ENCODE assay signal across 9 mouse cellular contexts in genomic region chr12:86158689-86159483, GRCm38 (mm10).
DNase-seq lines count a peak whose midpoint lies in the region; ATAC-seq and TF ChIP-seq lines count a peak whose summit lies in the region.
"Had no signal": no experiment of that assay in that cellular context is flagged by ENCODE, and none has a peak within 500 bp of the region (broad histone marks: within the 10 kb centered on the region; RNA-seq: fewer than 3 reads in every experiment).

No protein-coding gene starts in this region.

- no peak for DNase-seq in stomach, postnatal 0 days (ENCODE audit: low spot score)
- DNase-seq in frontal cortex, postnatal 36 days (ENCODE audit: low spot score in 2 of 2) = peak; percentile 46 to 65
- no peak for DNase-seq in hindbrain, embryonic 14.5 days (ENCODE audit: low spot score)
- no peak for DNase-seq in liver, postnatal 0 days
- no peak for DNase-seq in liver, embryonic 11.5 days (ENCODE audit: low spot score)

- H3K9ac ChIP-seq in stomach, embryonic 16.5 days (ENCODE audit: low read length) = no peak overlapping the region; the same call in 1 of the 2 replicates
- H3K9ac ChIP-seq in stomach, postnatal 0 days (ENCODE audit: low read length) = no peak overlapping the region
- no peak overlapping the region for H3K9ac ChIP-seq in hindbrain, embryonic 14.5 days
- H3K9ac ChIP-seq in limb, embryonic 13.5 days = no peak overlapping the region
- no peak overlapping the region for H3K9ac ChIP-seq in liver, postnatal 0 days (replicated peaks)
- H3K9ac ChIP-seq in liver, embryonic 11.5 days (ENCODE audit: low read depth, low read length) = no peak overlapping the region
- H3K9ac ChIP-seq: neural tube, embryonic 13.5 days had no signal

- peaks cover 13% of the 10 kb centered on the region for H3K4me1 ChIP-seq in stomach, embryonic 16.5 days (ENCODE audit: control insufficient read depth, insufficient read depth, low read length)
- no peaks in the 10 kb centered on the region for H3K4me1 ChIP-seq in stomach, postnatal 0 days (replicated peaks; ENCODE audit: control insufficient read depth, insufficient read depth)
- peaks cover 13% of the 10 kb centered on the region for H3K4me1 ChIP-seq in hindbrain, embryonic 14.5 days (replicated peaks; ENCODE audit: control insufficient read depth, insufficient read depth, low read length)
- peaks cover 44% of the 10 kb centered on the region for H3K4me1 ChIP-seq in limb, embryonic 13.5 days
- H3K4me1 ChIP-seq in liver, postnatal 0 days (ENCODE audit: insufficient read depth) = 0 out of 2 replicates have a peak, but pooled peaks cover 4% of the 10 kb centered on the region
- peaks cover 4% of the 10 kb centered on the region; the same call in 1 of the 2 replicates for H3K4me1 ChIP-seq in liver, embryonic 11.5 days (replicated peaks; ENCODE audit: control insufficient read depth, insufficient read depth, low read length)

- no peak overlapping the region for H3K4me2 ChIP-seq in stomach, embryonic 16.5 days (ENCODE audit: low read depth, low read length)
- H3K4me2 ChIP-seq in stomach, postnatal 0 days (replicated peaks; ENCODE audit: low read depth) = no peak overlapping the region
- no peak overlapping the region for H3K4me2 ChIP-seq in hindbrain, embryonic 14.5 days (replicated peaks)
- H3K4me2 ChIP-seq in limb, embryonic 13.5 days (replicated peaks) = no peak overlapping the region
- no peak overlapping the region for H3K4me2 ChIP-seq in liver, postnatal 0 days (ENCODE audit: low read depth, low read length)
- no peak overlapping the region for H3K4me2 ChIP-seq in liver, embryonic 11.5 days
- H3K4me2 ChIP-seq: neural tube, embryonic 13.5 days had no signal

- TF ChIP-seq EP300 in stomach, postnatal 0 days (optimal IDR thresholded peaks at IDR 0.05) = no peak
- no peak for TF ChIP-seq EP300 in liver, postnatal 0 days (IDR thresholded peaks at IDR 0.05; ENCODE audit: low read depth)

- H3K4me3 ChIP-seq in stomach, embryonic 16.5 days (replicated peaks; ENCODE audit: low read length) = no peak overlapping the region
- no peak overlapping the region for H3K4me3 ChIP-seq in stomach, postnatal 0 days (ENCODE audit: low read depth, low read length)
- no peak overlapping the region for H3K4me3 ChIP-seq in hindbrain, embryonic 14.5 days (replicated peaks; ENCODE audit: low read length)
- no peak overlapping the region for H3K4me3 ChIP-seq in limb, embryonic 13.5 days
- H3K4me3 ChIP-seq in liver, postnatal 0 days (ENCODE audit: low read depth, low read length) = no peak overlapping the region
- H3K4me3 ChIP-seq in liver, embryonic 11.5 days (ENCODE audit: low read depth, low read length) = no peak overlapping the region
- H3K4me3 ChIP-seq: neural tube, embryonic 13.5 days had no signal

- no peaks in the 10 kb centered on the region for H3K9me3 ChIP-seq in stomach, embryonic 16.5 days (replicated peaks; ENCODE audit: control insufficient read depth, low read length)
- H3K9me3 ChIP-seq in stomach, postnatal 0 days (ENCODE audit: control insufficient read depth, low read length) = no peaks in the 10 kb centered on the region
- no peaks in the 10 kb centered on the region for H3K9me3 ChIP-seq in hindbrain, embryonic 14.5 days (ENCODE audit: control insufficient read depth, low read length)
- H3K9me3 ChIP-seq in limb, embryonic 13.5 days = peaks cover 6% of the 10 kb centered on the region; the same call in 1 of the 2 replicates
- H3K9me3 ChIP-seq in liver, postnatal 0 days (ENCODE audit: low read length) = 0 out of 2 replicates have a peak, but pooled peaks cover 2% of the 10 kb centered on the region
- no peaks in the 10 kb centered on the region for H3K9me3 ChIP-seq in liver, embryonic 11.5 days (ENCODE audit: control insufficient read depth, low read length)
- H3K9me3 ChIP-seq: neural tube, embryonic 13.5 days had no signal

- no peak for TF ChIP-seq CTCF in stomach, postnatal 0 days (IDR thresholded peaks at IDR 0.05; ENCODE audit: low read depth)
- TF ChIP-seq CTCF in liver, postnatal 0 days (IDR thresholded peaks at IDR 0.05; ENCODE audit: low read depth) = no peak

- H3K27ac ChIP-seq in stomach, embryonic 16.5 days (ENCODE audit: low read length) = peak overlapping the region; percentile 19; the same call in 1 of the 2 replicates
- H3K27ac ChIP-seq in stomach, postnatal 0 days (replicated peaks) = no peak overlapping the region
- no peak overlapping the region for H3K27ac ChIP-seq in hindbrain, embryonic 14.5 days
- H3K27ac ChIP-seq in limb, embryonic 13.5 days = peak overlapping the region; percentile 74
- no peak overlapping the region for H3K27ac ChIP-seq in liver, postnatal 0 days (ENCODE audit: low read depth)
- no peak overlapping the region for H3K27ac ChIP-seq in liver, embryonic 11.5 days (ENCODE audit: low read depth, low read length)
- H3K27ac ChIP-seq: neural tube, embryonic 13.5 days had no signal

- WGBS in stomach, embryonic 16.5 days = 83% methylated on average over 20 of the region's 20 CpGs
- WGBS in stomach, postnatal 0 days = 88% methylated on average over 20 of the region's 20 CpGs
- WGBS in hindbrain, embryonic 14.5 days = 72% methylated on average over 20 of the region's 20 CpGs
- 78% methylated on average over 20 of the region's 20 CpGs for WGBS in limb, embryonic 13.5 days
- 83% methylated on average over 20 of the region's 20 CpGs for WGBS in liver, postnatal 0 days (ENCODE audit: insufficient replicate concordance)
- 89% methylated on average over 20 of the region's 20 CpGs for WGBS in liver, embryonic 11.5 days

- H3K27me3 ChIP-seq in stomach, embryonic 16.5 days (ENCODE audit: control insufficient read depth, insufficient read depth, low read length) = no peaks in the 10 kb centered on the region
- no peaks in the 10 kb centered on the region for H3K27me3 ChIP-seq in stomach, postnatal 0 days (ENCODE audit: control insufficient read depth, insufficient read depth, low read length)
- no peaks in the 10 kb centered on the region for H3K27me3 ChIP-seq in hindbrain, embryonic 14.5 days (ENCODE audit: control insufficient read depth, insufficient read depth, low read length)
- H3K27me3 ChIP-seq in limb, embryonic 13.5 days = no peaks in the 10 kb centered on the region
- no peaks in the 10 kb centered on the region for H3K27me3 ChIP-seq in liver, postnatal 0 days (ENCODE audit: insufficient read depth, low read length)
- H3K27me3 ChIP-seq in liver, embryonic 11.5 days (replicated peaks; ENCODE audit: control insufficient read depth, insufficient read depth, low read length) = no peaks in the 10 kb centered on the region
- H3K27me3 ChIP-seq: neural tube, embryonic 13.5 days had no signal

- H3K36me3 ChIP-seq in stomach, embryonic 16.5 days (ENCODE audit: control insufficient read depth, insufficient read depth, low read length) = no peaks in the 10 kb centered on the region
- H3K36me3 ChIP-seq in stomach, postnatal 0 days (ENCODE audit: control insufficient read depth, insufficient read depth, low read length) = no peaks in the 10 kb centered on the region
- H3K36me3 ChIP-seq in hindbrain, embryonic 14.5 days (replicated peaks; ENCODE audit: control insufficient read depth, insufficient read depth) = no peaks in the 10 kb centered on the region
- peaks cover 14% of the 10 kb centered on the region for H3K36me3 ChIP-seq in limb, embryonic 13.5 days
- no peaks in the 10 kb centered on the region for H3K36me3 ChIP-seq in liver, postnatal 0 days (replicated peaks; ENCODE audit: insufficient read depth, low read length)
- H3K36me3 ChIP-seq in liver, embryonic 11.5 days (ENCODE audit: control insufficient read depth, insufficient read depth, low read length) = no peaks in the 10 kb centered on the region

- 0 out of 2 replicates have a peak, but pooled peaks have one; percentile 5 for ATAC-seq in stomach, embryonic 16.5 days (ENCODE audit: insufficient read depth, low FRiP score)
- no peak for ATAC-seq in stomach, postnatal 0 days (ENCODE audit: low FRiP score, low TSS enrichment)
- 0 out of 2 replicates have a peak, but pooled peaks have one; percentile 31 for ATAC-seq in hindbrain, embryonic 14.5 days (ENCODE audit: low FRiP score)
- ATAC-seq in limb, embryonic 13.5 days (ENCODE audit: low FRiP score, low read depth) = 0 out of 2 replicates have a peak, but pooled peaks have one; percentile 20
- no peak for ATAC-seq in liver, postnatal 0 days
- ATAC-seq in liver, embryonic 11.5 days (replicated peaks; ENCODE audit: low FRiP score) = no peak
- no peak for ATAC-seq in inflammation-experienced regulatory T-cells, adult 6 months

Comparison
In these comparisons a context has a peak if more than half of its experiments do, and no peak if none do; other contexts are left out.
1. ATAC-seq: peak in stomach, embryonic 16.5 days (single experiment), hindbrain, embryonic 14.5 days (single experiment) and limb, embryonic 13.5 days (single experiment); none in stomach, postnatal 0 days (single experiment), liver, postnatal 0 days (single experiment), liver, embryonic 11.5 days (single experiment) and inflammation-experienced regulatory T-cells, adult 6 months (single experiment).
2. H3K27ac ChIP-seq: peak in stomach, embryonic 16.5 days (single experiment) and limb, embryonic 13.5 days (single experiment); none in stomach, postnatal 0 days (single experiment), hindbrain, embryonic 14.5 days (single experiment), liver, postnatal 0 days (single experiment) and liver, embryonic 11.5 days (single experiment).
3. DNase-seq: peak in frontal cortex, postnatal 36 days (2 of 2); none in stomach, postnatal 0 days (single experiment), hindbrain, embryonic 14.5 days (single experiment), liver, postnatal 0 days (single experiment) and liver, embryonic 11.5 days (single experiment).